Mouse (Mus musculus): ENCODE measurements around the gene Zdhhc17. TPM values are rescaled to one million over a fixed set of nuclear protein-coding genes. Genes with fewer than 3 reads are reported as not detected.

Zdhhc17 gene
- polyA plus RNA-seq, 1 experiment, result 33.1 TPM

GRCm38 (mm10) chr10:110971998-110972397, 37.9 kb downstream of the Zdhhc17 start:
- Histone ChIP-seq H3K27ac (ENCODE audit: control insufficient read depth, insufficient read depth, low read length) (no peak overlapping the region), H3K4me1 (replicated peaks; ENCODE audit: control insufficient read depth, insufficient read depth, low read length) (no peaks in the 10 kb centered on the region), H3K27me3 (ENCODE audit: control insufficient read depth, insufficient read depth, low read length) (no peaks in the 10 kb centered on the region), H3K36me3 (ENCODE audit: control insufficient read depth, insufficient read depth, low read length) (peaks cover 16% of the 10 kb centered on the region), H3K4me3 (ENCODE audit: control insufficient read depth, insufficient read depth, low read length) (no peak overlapping the region)
- 96% methylated on average over 9 of the region's 9 CpGs for WGBS
- TF ChIP-seq POLR2A (IDR thresholded peaks at IDR 0.05; ENCODE audit: control insufficient read depth, extremely low read depth, insufficient read depth, low read length, poor library complexity), result no peak
- no peak for TF ChIP-seq CTCF (IDR thresholded peaks at IDR 0.05; ENCODE audit: borderline replicate concordance, control insufficient read depth, extremely low read depth, insufficient read depth, low read length, poor library complexity)
- no peak for DNase-seq

GRCm38 (mm10) chr10:110971483-110971882, 38.5 kb downstream of the Zdhhc17 start:
- no peak overlapping the region for H3K27ac ChIP-seq (ENCODE audit: control insufficient read depth, insufficient read depth, low read length)
- WGBS, result 95% methylated on average over 6 of the region's 6 CpGs
- H3K27me3 ChIP-seq (ENCODE audit: control insufficient read depth, insufficient read depth, low read length), result no peaks in the 10 kb centered on the region
- TF ChIP-seq POLR2A (IDR thresholded peaks at IDR 0.05; ENCODE audit: control insufficient read depth, extremely low read depth, insufficient read depth, low read length, poor library complexity) (no peak), CTCF (IDR thresholded peaks at IDR 0.05; ENCODE audit: borderline replicate concordance, control insufficient read depth, extremely low read depth, insufficient read depth, low read length, poor library complexity) (no peak)
- no peak for DNase-seq
- peaks cover 16% of the 10 kb centered on the region for H3K36me3 ChIP-seq (ENCODE audit: control insufficient read depth, insufficient read depth, low read length)
- no peak overlapping the region for H3K4me3 ChIP-seq (ENCODE audit: control insufficient read depth, insufficient read depth, low read length)
- no peaks in the 10 kb centered on the region for H3K4me1 ChIP-seq (replicated peaks; ENCODE audit: control insufficient read depth, insufficient read depth, low read length)

GRCm38 (mm10) chr10:110971044-110971443, 38.9 kb downstream of the Zdhhc17 start:
- H3K27me3 ChIP-seq (ENCODE audit: control insufficient read depth, insufficient read depth, low read length), result no peaks in the 10 kb centered on the region
- H3K36me3 ChIP-seq (ENCODE audit: control insufficient read depth, insufficient read depth, low read length), result peaks cover 16% of the 10 kb centered on the region
- H3K4me1 ChIP-seq (replicated peaks; ENCODE audit: control insufficient read depth, insufficient read depth, low read length), result no peaks in the 10 kb centered on the region
- H3K4me3 ChIP-seq (ENCODE audit: control insufficient read depth, insufficient read depth, low read length), result no peak overlapping the region
- no peak overlapping the region for H3K27ac ChIP-seq (ENCODE audit: control insufficient read depth, insufficient read depth, low read length)
- DNase-seq, result no peak
- no peak for TF ChIP-seq POLR2A (IDR thresholded peaks at IDR 0.05; ENCODE audit: control insufficient read depth, extremely low read depth, insufficient read depth, low read length, poor library complexity)
- no peak for TF ChIP-seq CTCF (IDR thresholded peaks at IDR 0.05; ENCODE audit: borderline replicate concordance, control insufficient read depth, extremely low read depth, insufficient read depth, low read length, poor library complexity)
- WGBS, result 99% methylated on average over 3 of the region's 3 CpGs

GRCm38 (mm10) chr10:110962172-110962571, 47.8 kb downstream of the Zdhhc17 start:
- Histone ChIP-seq H3K27me3 (ENCODE audit: control insufficient read depth, insufficient read depth, low read length) (no peaks in the 10 kb centered on the region), H3K4me1 (replicated peaks; ENCODE audit: control insufficient read depth, insufficient read depth, low read length) (no peaks in the 10 kb centered on the region), H3K27ac (ENCODE audit: control insufficient read depth, insufficient read depth, low read length) (no peak overlapping the region), H3K4me3 (ENCODE audit: control insufficient read depth, insufficient read depth, low read length) (no peak overlapping the region), H3K36me3 (ENCODE audit: control insufficient read depth, insufficient read depth, low read length) (peaks cover 32% of the 10 kb centered on the region)
- no peak for DNase-seq
- 48% methylated on average over 1 of the region's 1 CpGs for WGBS
- TF ChIP-seq CTCF (IDR thresholded peaks at IDR 0.05; ENCODE audit: borderline replicate concordance, control insufficient read depth, extremely low read depth, insufficient read depth, low read length, poor library complexity) (no peak), POLR2A (IDR thresholded peaks at IDR 0.05; ENCODE audit: control insufficient read depth, extremely low read depth, insufficient read depth, low read length, poor library complexity) (no peak)

- 97% methylated on average over 6 of the region's 6 CpGs for WGBS
- Histone ChIP-seq H3K36me3 (ENCODE audit: control insufficient read depth, insufficient read depth, low read length) (peaks cover 35% of the 10 kb centered on the region), H3K4me1 (replicated peaks; ENCODE audit: control insufficient read depth, insufficient read depth, low read length) (no peaks in the 10 kb centered on the region), H3K27ac (ENCODE audit: control insufficient read depth, insufficient read depth, low read length) (no peak overlapping the region), H3K27me3 (ENCODE audit: control insufficient read depth, insufficient read depth, low read length) (no peaks in the 10 kb centered on the region), H3K4me3 (ENCODE audit: control insufficient read depth, insufficient read depth, low read length) (no peak overlapping the region)
- no peak for DNase-seq
- TF ChIP-seq CTCF (IDR thresholded peaks at IDR 0.05; ENCODE audit: borderline replicate concordance, control insufficient read depth, extremely low read depth, insufficient read depth, low read length, poor library complexity) (no peak), POLR2A (IDR thresholded peaks at IDR 0.05; ENCODE audit: control insufficient read depth, extremely low read depth, insufficient read depth, low read length, poor library complexity) (no peak)
Observed at GRCm38 (mm10) chr10:110960841-110961240, 49.1 kb downstream of the Zdhhc17 start.

GRCm38 (mm10) chr10:110959781-110960180, 50.2 kb downstream of the Zdhhc17 start:
- Histone ChIP-seq H3K27me3 (ENCODE audit: control insufficient read depth, insufficient read depth, low read length) (no peaks in the 10 kb centered on the region), H3K4me1 (replicated peaks; ENCODE audit: control insufficient read depth, insufficient read depth, low read length) (no peaks in the 10 kb centered on the region), H3K36me3 (ENCODE audit: control insufficient read depth, insufficient read depth, low read length) (peaks cover 41% of the 10 kb centered on the region), H3K4me3 (ENCODE audit: control insufficient read depth, insufficient read depth, low read length) (no peak overlapping the region), H3K27ac (ENCODE audit: control insufficient read depth, insufficient read depth, low read length) (no peak overlapping the region)
- DNase-seq, result no peak
- 96% methylated on average over 8 of the region's 8 CpGs for WGBS
- TF ChIP-seq POLR2A (IDR thresholded peaks at IDR 0.05; ENCODE audit: control insufficient read depth, extremely low read depth, insufficient read depth, low read length, poor library complexity) (no peak), CTCF (IDR thresholded peaks at IDR 0.05; ENCODE audit: borderline replicate concordance, control insufficient read depth, extremely low read depth, insufficient read depth, low read length, poor library complexity) (no peak)

- TF ChIP-seq POLR2A (IDR thresholded peaks at IDR 0.05; ENCODE audit: control insufficient read depth, extremely low read depth, insufficient read depth, low read length, poor library complexity) (no peak), CTCF (IDR thresholded peaks at IDR 0.05; ENCODE audit: borderline replicate concordance, control insufficient read depth, extremely low read depth, insufficient read depth, low read length, poor library complexity) (no peak)
- no peak for DNase-seq
- Histone ChIP-seq H3K36me3 (ENCODE audit: control insufficient read depth, insufficient read depth, low read length) (peaks cover 43% of the 10 kb centered on the region), H3K4me1 (replicated peaks; ENCODE audit: control insufficient read depth, insufficient read depth, low read length) (no peaks in the 10 kb centered on the region), H3K27me3 (ENCODE audit: control insufficient read depth, insufficient read depth, low read length) (no peaks in the 10 kb centered on the region), H3K27ac (ENCODE audit: control insufficient read depth, insufficient read depth, low read length) (no peak overlapping the region), H3K4me3 (ENCODE audit: control insufficient read depth, insufficient read depth, low read length) (no peak overlapping the region)
- over 99% methylated on average over 6 of the region's 6 CpGs for WGBS
Observed at GRCm38 (mm10) chr10:110958879-110959278, 51.1 kb downstream of the Zdhhc17 start.
